Mouse (Mus musculus): ENCODE results near the gene Layn. TPM values are rescaled to one million over a fixed set of nuclear protein-coding genes. Genes with fewer than 3 reads are reported as not detected.
A peak's percentile ranks its signal among the peaks of the same experiment; 100 is the strongest.

Gene Layn
- polyA plus RNA-seq (2016; fragmentation: Nextera tagmentation; extraction: Ambion mirVana): 4.6 and 5.2 TPM in 2 replicates

DNA sequence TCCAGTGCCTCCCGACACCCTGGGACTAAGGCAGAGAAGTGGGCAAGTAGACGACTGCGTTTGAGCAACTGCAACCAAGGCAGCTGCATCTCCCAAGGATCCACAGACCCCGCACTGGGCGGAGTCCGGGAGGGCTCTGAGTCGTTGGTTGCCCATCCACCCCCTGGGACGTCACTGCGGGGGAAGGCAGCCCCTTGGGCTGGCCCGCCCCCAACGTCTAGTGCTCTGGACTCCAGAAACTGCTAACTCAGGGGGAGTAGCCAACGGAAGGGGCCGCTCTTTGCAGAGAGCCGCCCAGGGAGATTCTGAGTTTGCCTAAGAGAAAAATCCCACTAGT, at the start of gene Layn:
Layn (minus strand) TSS at position 116 of the 337 bp plus-strand sequence.
- Histone ChIP-seq H3K4me1 (peaks cover 24% of the 10 kb centered on the region), H3K27ac (peak within 1 kb of the TSS; percentile 82), H3K4me3 (peak within 1 kb of the TSS; percentile 71), H3K9me3 (no peaks in the 10 kb centered on the region), H3K36me3 (0 out of 2 replicates have a peak, but pooled peaks cover 2% of the 10 kb centered on the region), H3K27me3 (ENCODE audit: insufficient read depth, poor library complexity, severe bottlenecking) (no peaks in the 10 kb centered on the region)
- under 1% methylated on average over 14 of the region's 14 CpGs for WGBS
- DNase-seq (ENCODE audit: low spot score): peak; percentile 96

GRCm38 (mm10) chr9:51114767-51115166, 37.9 kb upstream of the Layn start:
- Histone ChIP-seq H3K4me3 (no peak overlapping the region), H3K9me3 (no peaks in the 10 kb centered on the region), H3K27ac (no peak overlapping the region), H3K36me3 (no peaks in the 10 kb centered on the region), H3K4me1 (no peaks in the 10 kb centered on the region), H3K27me3 (ENCODE audit: insufficient read depth, poor library complexity, severe bottlenecking) (no peaks in the 10 kb centered on the region)
- WGBS: 72% methylated on average over 4 of the region's 4 CpGs
- DNase-seq (ENCODE audit: low spot score): no peak

GRCm38 (mm10) chr9:51105751-51106150, 28.9 kb upstream of the Layn start:
- H3K4me1 ChIP-seq: peaks cover 17% of the 10 kb centered on the region
- peaks cover 23% of the 10 kb centered on the region; the same call in 1 of the 2 replicates for H3K27me3 ChIP-seq (ENCODE audit: insufficient read depth, poor library complexity, severe bottlenecking)
- H3K27ac ChIP-seq: no peak overlapping the region
- H3K9me3 ChIP-seq: no peaks in the 10 kb centered on the region
- no peaks in the 10 kb centered on the region for H3K36me3 ChIP-seq
- H3K4me3 ChIP-seq: no peak overlapping the region
- WGBS: 85% methylated on average over 2 of the region's 2 CpGs
- no peak for DNase-seq (ENCODE audit: low spot score)

GRCm38 (mm10) chr9:51103808-51104514, 27.1 kb upstream of the Layn start:
- H3K27me3 ChIP-seq (ENCODE audit: insufficient read depth, poor library complexity, severe bottlenecking): peaks cover 30% of the 10 kb centered on the region
- peak; percentile 84 for DNase-seq (ENCODE audit: low spot score)
- WGBS: 10% methylated on average over 30 of the region's 30 CpGs
- H3K4me1 ChIP-seq: peaks cover 17% of the 10 kb centered on the region
- no peaks in the 10 kb centered on the region for H3K9me3 ChIP-seq
- H3K36me3 ChIP-seq: no peaks in the 10 kb centered on the region
- H3K27ac ChIP-seq: peak overlapping the region; percentile 89
- H3K4me3 ChIP-seq: peak overlapping the region; percentile 77

- Histone ChIP-seq H3K9me3 (no peaks in the 10 kb centered on the region), H3K4me1 (peaks cover 17% of the 10 kb centered on the region), H3K27me3 (ENCODE audit: insufficient read depth, poor library complexity, severe bottlenecking) (peaks cover 34% of the 10 kb centered on the region), H3K36me3 (no peaks in the 10 kb centered on the region), H3K4me3 (peak overlapping the region; percentile 77), H3K27ac (peak overlapping the region; percentile 89)
- DNase-seq (ENCODE audit: low spot score): peak; percentile 84
- 2% methylated on average over 44 of the region's 44 CpGs for WGBS
Observed at GRCm38 (mm10) chr9:51102963-51103807, 26.3 kb upstream of the Layn start.

GRCm38 (mm10) chr9:51101756-51102425, 25.0 kb upstream of the Layn start, which contains the start of gene 4833427G06Rik:
Gene 4833427G06Rik (minus strand): TSS chr9:51102078.
- Histone ChIP-seq H3K4me3 (peak within 1 kb of the TSS; percentile 77), H3K9me3 (no peaks in the 10 kb centered on the region), H3K27me3 (ENCODE audit: insufficient read depth, poor library complexity, severe bottlenecking) (peaks cover 34% of the 10 kb centered on the region), H3K4me1 (peaks cover 17% of the 10 kb centered on the region), H3K27ac (no peak within 1 kb of the TSS), H3K36me3 (no peaks in the 10 kb centered on the region)
- 8% methylated on average over 27 of the region's 27 CpGs for WGBS
- DNase-seq (ENCODE audit: low spot score): peak; percentile 85

DNA sequence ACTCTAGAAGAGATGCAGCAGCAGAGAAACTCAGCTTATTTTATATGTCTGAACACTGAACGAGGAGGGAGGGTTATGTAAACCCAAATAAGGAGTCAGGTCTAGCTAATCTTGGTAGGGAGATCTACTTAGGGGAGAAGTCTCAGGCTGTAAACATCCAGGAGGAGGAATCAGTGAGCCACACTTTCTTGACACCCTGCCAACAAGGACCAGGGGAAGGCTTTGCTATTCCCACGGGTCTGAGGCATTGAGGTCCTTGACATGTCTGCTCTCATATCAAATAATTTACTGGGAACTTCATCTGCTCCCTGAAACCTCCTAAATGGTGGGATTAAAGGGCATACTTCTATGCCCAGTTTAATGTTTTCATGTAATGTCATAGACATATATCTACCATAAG, 19.4 kb upstream of the Layn start:
- no peaks in the 10 kb centered on the region for H3K9me3 ChIP-seq
- WGBS: 54% methylated on average over 2 of the region's 2 CpGs
- H3K36me3 ChIP-seq: no peaks in the 10 kb centered on the region
- peaks cover 16% of the 10 kb centered on the region for H3K27me3 ChIP-seq (ENCODE audit: insufficient read depth, poor library complexity, severe bottlenecking)
- no peaks in the 10 kb centered on the region for H3K4me1 ChIP-seq
- no peak overlapping the region for H3K27ac ChIP-seq
- DNase-seq (ENCODE audit: low spot score): no peak
- no peak overlapping the region for H3K4me3 ChIP-seq

GRCm38 (mm10) chr9:51093697-51094096, 16.8 kb upstream of the Layn start:
- Histone ChIP-seq H3K4me1 (no peaks in the 10 kb centered on the region), H3K36me3 (no peaks in the 10 kb centered on the region), H3K27me3 (ENCODE audit: insufficient read depth, poor library complexity, severe bottlenecking) (0 out of 2 replicates have a peak, but pooled peaks cover 1% of the 10 kb centered on the region), H3K27ac (no peak overlapping the region), H3K9me3 (no peaks in the 10 kb centered on the region), H3K4me3 (no peak overlapping the region)
- DNase-seq (ENCODE audit: low spot score): no peak
- 40% methylated on average over 5 of the region's 5 CpGs for WGBS

GRCm38 (mm10) chr9:51081614-51082013, 4.7 kb upstream of the Layn start:
- H3K4me3 ChIP-seq: no peak overlapping the region
- no peaks in the 10 kb centered on the region for H3K9me3 ChIP-seq
- no peaks in the 10 kb centered on the region for H3K36me3 ChIP-seq
- DNase-seq (ENCODE audit: low spot score): no peak
- H3K4me1 ChIP-seq: peaks cover 11% of the 10 kb centered on the region
- WGBS: 72% methylated on average over 5 of the region's 5 CpGs
- no peaks in the 10 kb centered on the region for H3K27me3 ChIP-seq (ENCODE audit: insufficient read depth, poor library complexity, severe bottlenecking)
- no peak overlapping the region for H3K27ac ChIP-seq

GRCm38 (mm10) chr9:51076300-51076978, 455 bp downstream of the Layn start:
- Histone ChIP-seq H3K27ac (peak overlapping the region; percentile 82), H3K36me3 (0 out of 2 replicates have a peak, but pooled peaks cover 2% of the 10 kb centered on the region), H3K4me1 (peaks cover 24% of the 10 kb centered on the region), H3K9me3 (no peaks in the 10 kb centered on the region), H3K27me3 (ENCODE audit: insufficient read depth, poor library complexity, severe bottlenecking) (no peaks in the 10 kb centered on the region), H3K4me3 (peak overlapping the region; percentile 71)
- under 1% methylated on average over 17 of the region's 17 CpGs for WGBS
- no peak for DNase-seq (ENCODE audit: low spot score)

DNA sequence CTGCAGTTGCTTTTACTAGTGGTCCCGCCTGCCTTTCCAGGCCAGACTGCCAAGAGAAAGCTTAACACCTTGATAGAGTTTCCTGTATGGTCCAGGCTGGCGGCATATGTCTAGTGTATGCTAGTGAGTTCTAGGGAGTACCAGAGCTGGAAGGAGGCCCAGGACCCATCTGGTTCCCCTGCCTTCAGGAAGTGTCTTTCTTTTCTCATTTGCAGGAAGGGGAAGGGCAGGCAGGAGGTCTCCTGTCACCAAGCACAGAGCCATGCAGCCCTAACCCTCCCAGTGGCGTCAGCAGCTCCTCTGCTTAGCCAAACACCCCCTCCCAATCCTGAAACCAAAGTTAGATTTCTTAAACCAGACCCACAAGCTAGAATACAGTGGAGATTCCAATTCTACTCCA, 1.1 kb downstream of the Layn start:
- peak overlapping the region; percentile 71 for H3K4me3 ChIP-seq
- peaks cover 25% of the 10 kb centered on the region for H3K4me1 ChIP-seq
- H3K9me3 ChIP-seq: no peaks in the 10 kb centered on the region
- H3K36me3 ChIP-seq: 0 out of 2 replicates have a peak, but pooled peaks cover 2% of the 10 kb centered on the region
- H3K27me3 ChIP-seq (ENCODE audit: insufficient read depth, poor library complexity, severe bottlenecking): no peaks in the 10 kb centered on the region
- 27% methylated on average over 3 of the region's 3 CpGs for WGBS
- no peak for DNase-seq (ENCODE audit: low spot score)
- H3K27ac ChIP-seq: 0 out of 2 replicates have a peak overlapping the region, but pooled peaks have one; percentile 82

DNA sequence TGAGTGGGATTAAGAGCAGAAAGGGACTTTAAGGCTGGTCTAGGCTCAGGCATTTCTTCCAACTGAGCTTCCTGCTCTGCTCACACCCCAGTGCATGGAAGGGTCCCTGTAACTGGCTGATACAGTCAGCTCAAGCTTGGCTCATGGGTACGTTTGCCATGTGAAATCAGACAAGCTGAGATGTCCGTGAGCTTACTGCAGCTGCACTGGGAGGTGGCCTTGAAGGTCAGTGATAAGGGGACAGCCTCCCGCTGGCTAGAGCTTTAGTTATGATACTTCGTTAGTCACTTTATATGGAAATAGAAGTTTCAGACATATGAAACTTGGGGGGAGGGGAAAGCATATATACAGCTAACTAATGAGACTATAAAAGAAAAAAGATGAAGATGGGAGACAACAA, 6.1 kb downstream of the Layn start:
- H3K27ac ChIP-seq: no peak overlapping the region
- H3K9me3 ChIP-seq: no peaks in the 10 kb centered on the region
- no peaks in the 10 kb centered on the region for H3K27me3 ChIP-seq (ENCODE audit: insufficient read depth, poor library complexity, severe bottlenecking)
- 58% methylated on average over 4 of the region's 4 CpGs for WGBS
- H3K36me3 ChIP-seq: 0 out of 2 replicates have a peak, but pooled peaks cover 2% of the 10 kb centered on the region
- DNase-seq (ENCODE audit: low spot score): no peak
- no peak overlapping the region for H3K4me3 ChIP-seq
- H3K4me1 ChIP-seq: peaks cover 24% of the 10 kb centered on the region

All from heart, embryonic 10.5 days (tissue).